Mouse (Mus musculus) macrophage (primary cell): Measurements from ENCODE around the gene Gm49354. TPM values are rescaled to one million over a fixed set of nuclear protein-coding genes. Genes with fewer than 3 reads are reported as not detected.
"Not testable (repeated sequence)": the region's sequence is repeated elsewhere in the genome, so short reads cannot be mapped to it uniquely, and the experiment has no call there.

Source experiments
- H3K27ac ChIP-seq: fragments of 350-480 bp; formaldehyde crosslinking; 2 replicates; pipeline ENCODE4 v1.9.0; 2021
- H3K36me3 ChIP-seq: fragments of 350-480 bp; formaldehyde crosslinking; 2 replicates; pipeline ENCODE4 v1.9.0; 2021; ENCODE audit errors: inconsistent target
- H3K4me3 ChIP-seq: fragments of 350-480 bp; formaldehyde crosslinking; 2 replicates; pipeline ENCODE4 v1.9.0; 2021; ENCODE audit errors: inconsistent target
- H3K79me2 ChIP-seq: fragments of 350-480 bp; formaldehyde crosslinking; 2 replicates; pipeline ENCODE4 v1.9.0; 2021; ENCODE audit errors: inconsistent target
- WGBS: methylation state at CpG from one replicate; pipeline ENCODE4 v1.1.7; 2026; ENCODE audit warnings: inconsistent platforms; ENCODE audit not compliant: missing documents; 5-methylcytosine and 5-hydroxymethylcytosine counted together
- polyA plus RNA-seq: library from polyadenylated mRNA; stranded (reverse); fragments of 250-400 nt; gene quantifications from 3 replicates; pipeline ENCODE4 v1.2.4, GENCODE M21; 2018; ENCODE audit warnings: inconsistent platforms

Gm49354 gene
- polyA plus RNA-seq, 1 experiment from 2014 or later: not detected

DNA sequence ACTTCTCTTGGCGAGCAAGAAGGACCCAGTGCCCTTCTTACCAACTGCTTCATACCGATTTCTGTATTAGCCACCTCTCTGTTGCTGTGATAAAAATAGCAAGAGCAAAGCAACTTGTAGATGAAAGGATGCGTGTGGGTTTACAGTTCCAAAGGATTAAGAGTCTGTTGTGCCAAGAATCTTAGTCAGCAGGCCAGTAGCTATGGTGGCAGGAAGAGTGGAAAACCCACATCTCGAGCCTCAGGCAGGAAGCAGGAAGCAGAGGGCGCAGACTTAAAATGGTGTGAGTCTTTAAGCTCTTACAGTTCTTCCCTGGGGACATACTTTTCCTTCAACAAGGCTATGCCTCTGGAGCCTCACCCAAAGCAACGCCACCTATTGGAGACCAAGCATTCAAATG lies 36.6 kb downstream of the Gm49354 start:
- no peaks in the 10 kb centered on the region for H3K36me3 ChIP-seq
- H3K79me2 ChIP-seq: no peaks in the 10 kb centered on the region
- H3K4me3 ChIP-seq: no peak overlapping the region
- 55% methylated on average over 5 of the region's 6 CpGs for WGBS
- no peak overlapping the region for H3K27ac ChIP-seq

GRCm38 (mm10) chr13:59741697-59742096 lies 40.3 kb downstream of the Gm49354 start:
- H3K79me2 ChIP-seq: no peaks in the 10 kb centered on the region
- no peaks in the 10 kb centered on the region for H3K36me3 ChIP-seq
- H3K27ac ChIP-seq: no peak overlapping the region
- no peak overlapping the region for H3K4me3 ChIP-seq
- WGBS: 36% methylated on average over 10 of the region's 10 CpGs

DNA sequence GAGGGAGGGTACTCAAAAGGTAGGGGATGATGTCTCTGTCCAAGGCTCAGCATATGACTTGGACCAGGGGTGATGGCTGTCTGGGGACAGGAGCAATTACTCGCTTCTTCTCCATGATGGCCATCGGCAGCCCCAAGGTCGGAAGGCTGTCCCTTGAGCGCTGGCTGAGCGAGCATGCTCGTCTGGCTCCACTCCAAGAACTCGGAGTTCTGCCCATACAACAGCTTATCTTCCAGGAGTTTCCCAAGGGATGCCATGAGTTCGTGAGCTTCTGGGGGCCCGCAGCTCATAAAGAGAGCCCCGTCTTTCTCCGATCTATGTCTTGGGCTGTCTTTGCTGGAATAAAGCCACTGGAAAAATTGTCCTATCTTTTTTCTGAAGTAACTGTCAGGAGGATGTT lies 40.9 kb downstream of the Gm49354 start:
- Histone ChIP-seq H3K79me2 (no peaks in the 10 kb centered on the region), H3K4me3 (no peak overlapping the region), H3K27ac (no peak overlapping the region), H3K36me3 (no peaks in the 10 kb centered on the region)
- 94% methylated on average over 11 of the region's 11 CpGs for WGBS

GRCm38 (mm10) chr13:59739397-59739796 lies 42.6 kb downstream of the Gm49354 start:
- H3K4me3 ChIP-seq: no peak overlapping the region

GRCm38 (mm10) chr13:59738455-59738854 lies 43.6 kb downstream of the Gm49354 start:
- Histone ChIP-seq H3K4me3 (no peak overlapping the region), H3K36me3 (no peaks in the 10 kb centered on the region), H3K27ac (no peak overlapping the region), H3K79me2 (no peaks in the 10 kb centered on the region)
- WGBS: 88% methylated on average over 2 of the region's 2 CpGs

More at GRCm38 (mm10) chr13:59739397-59739796, 42.6 kb downstream of the Gm49354 start:
- H3K79me2 ChIP-seq: no peaks in the 10 kb centered on the region
- H3K27ac ChIP-seq: no peak overlapping the region
- WGBS: 94% methylated on average over 4 of the region's 4 CpGs
- H3K36me3 ChIP-seq: no peaks in the 10 kb centered on the region

DNA sequence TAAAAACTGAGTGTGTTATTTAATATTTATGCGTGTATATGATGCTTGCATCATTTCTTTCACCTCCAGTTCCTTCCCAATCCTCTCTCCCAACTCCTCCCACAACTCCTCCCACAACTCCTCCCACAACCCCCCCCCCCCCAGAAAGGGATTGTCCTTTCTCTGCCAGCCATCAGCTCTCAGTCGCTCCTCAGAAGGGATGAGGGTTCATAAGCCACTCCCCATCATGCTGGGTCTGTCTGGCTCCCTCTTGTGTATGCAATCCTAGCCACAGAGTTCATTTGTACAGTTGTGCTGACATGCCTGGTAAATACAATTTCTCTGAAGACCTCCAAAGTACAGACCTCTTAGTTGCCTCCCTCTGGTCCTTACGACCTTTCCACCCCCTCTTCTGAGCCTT lies 46.9 kb downstream of the Gm49354 start:
- 43% methylated on average over 2 of the region's 3 CpGs for WGBS
- H3K36me3 ChIP-seq: no peaks in the 10 kb centered on the region
- no peaks in the 10 kb centered on the region for H3K79me2 ChIP-seq
- H3K4me3 ChIP-seq: no peak overlapping the region
- no peak overlapping the region for H3K27ac ChIP-seq

- H3K36me3 ChIP-seq, H3K4me3 ChIP-seq, H3K27ac ChIP-seq, H3K79me2 ChIP-seq: not testable (repeated sequence)
- WGBS: 41% methylated on average over 5 of the region's 6 CpGs
These were observed 47.7 kb downstream of the Gm49354 start for GRCm38 (mm10) chr13:59734347-59734746.

GRCm38 (mm10) chr13:59733936-59734335 lies 48.1 kb downstream of the Gm49354 start:
- no peaks in the 10 kb centered on the region for H3K79me2 ChIP-seq
- H3K27ac ChIP-seq: no peak overlapping the region
- no peaks in the 10 kb centered on the region for H3K36me3 ChIP-seq
- 100% methylated on average over 2 of the region's 4 CpGs for WGBS
- no peak overlapping the region for H3K4me3 ChIP-seq

DNA sequence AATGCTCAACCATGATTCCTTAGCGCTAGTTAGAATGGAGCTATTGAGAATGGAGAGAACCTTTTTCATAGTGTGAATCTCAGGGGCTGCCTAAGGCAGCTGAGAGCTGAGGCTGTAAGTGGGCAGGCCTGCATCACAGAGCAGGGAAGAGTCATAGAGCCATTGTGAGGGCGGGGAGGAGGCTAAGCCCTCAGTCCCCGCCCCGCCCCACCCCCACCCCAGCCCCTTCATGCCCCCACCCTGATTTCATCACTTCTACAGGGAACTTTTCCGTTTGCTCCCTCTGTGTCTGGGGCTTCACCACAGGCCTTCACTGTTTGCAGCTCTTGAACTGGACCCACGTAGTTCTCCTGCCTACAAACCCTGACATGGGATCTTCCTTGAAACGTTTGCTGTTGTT lies 50.4 kb downstream of the Gm49354 start, which contains the start of gene Spata31d1d:
Gene Spata31d1d (minus strand): TSS at position 101 of the 400 bp plus-strand sequence.
- WGBS: 73% methylated on average over 4 of the region's 7 CpGs
- Histone ChIP-seq H3K27ac (no peak within 1 kb of the TSS), H3K4me3 (no peak within 1 kb of the TSS), H3K79me2 (no peaks in the 10 kb centered on the region), H3K36me3 (no peaks in the 10 kb centered on the region)

- 27% methylated on average over 7 of the region's 7 CpGs for WGBS
- Histone ChIP-seq H3K79me2 (no peaks in the 10 kb centered on the region), H3K27ac (no peak overlapping the region), H3K4me3 (no peak overlapping the region), H3K36me3 (no peaks in the 10 kb centered on the region)
These were observed 53.5 kb downstream of the Gm49354 start for GRCm38 (mm10) chr13:59728378-59729093.

- WGBS: 54% methylated on average over 29 of the region's 29 CpGs
- no peaks in the 10 kb centered on the region for H3K36me3 ChIP-seq
- H3K4me3 ChIP-seq: no peak overlapping the region
- H3K79me2 ChIP-seq: no peaks in the 10 kb centered on the region
- H3K27ac ChIP-seq: no peak overlapping the region
These were observed 55.7 kb downstream of the Gm49354 start for GRCm38 (mm10) chr13:59726139-59726867.

- H3K27ac ChIP-seq, H3K79me2 ChIP-seq, H3K36me3 ChIP-seq, H3K4me3 ChIP-seq: not testable (repeated sequence)
- WGBS: 73% methylated on average over 1 of the region's 1 CpGs
These were observed 60.0 kb downstream of the Gm49354 start for GRCm38 (mm10) chr13:59722089-59722488.

DNA sequence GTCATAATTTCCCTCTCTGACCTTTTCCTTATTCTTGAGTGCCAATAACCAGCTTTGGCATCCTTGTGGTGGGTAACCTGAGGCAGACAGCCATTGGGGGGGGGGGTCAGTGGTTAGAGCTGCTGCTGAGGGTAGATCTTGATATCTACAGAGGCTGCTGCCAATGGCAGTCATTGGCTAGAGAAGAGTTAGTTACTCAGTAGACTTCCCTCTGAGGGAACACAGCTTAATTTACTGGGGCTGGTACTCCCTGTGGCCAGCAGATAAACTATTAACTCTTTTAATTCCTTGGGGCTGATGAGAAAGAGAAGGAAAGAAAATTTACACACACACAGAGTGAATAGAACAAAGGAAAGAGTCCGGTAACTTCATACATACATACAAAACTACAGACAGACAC lies 62.6 kb downstream of the Gm49354 start:
- no peaks in the 10 kb centered on the region for H3K79me2 ChIP-seq
- 78% methylated on average over 1 of the region's 1 CpGs for WGBS

DNA sequence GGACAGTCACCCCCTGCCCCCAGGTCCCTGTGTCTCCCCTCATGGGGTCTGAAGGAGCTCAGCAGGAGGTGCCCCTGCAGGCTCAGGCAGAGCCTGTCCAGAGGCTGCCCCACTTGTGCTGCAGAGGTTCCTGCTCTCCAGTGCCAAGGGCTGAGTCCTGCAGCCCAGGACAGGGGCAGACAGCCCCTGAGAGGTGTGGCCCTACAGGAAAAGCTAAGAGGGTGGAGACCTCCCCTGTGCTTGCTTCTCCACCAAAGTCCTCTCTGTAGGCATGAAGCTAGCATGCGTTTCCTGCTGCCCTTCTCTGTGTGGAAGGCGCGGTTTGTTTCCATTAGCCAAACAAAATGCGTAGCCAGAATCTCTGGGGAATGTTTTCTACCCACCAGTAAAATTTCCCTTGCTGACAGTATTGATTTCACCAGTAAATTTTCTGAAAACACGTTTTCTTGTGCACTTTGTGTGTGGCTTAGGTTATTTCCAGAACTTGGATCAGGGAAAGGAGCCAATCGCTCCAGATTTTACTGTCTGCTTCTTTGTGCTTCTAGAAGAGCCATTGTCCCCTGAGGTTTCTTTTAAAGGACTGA lies 63.1 kb downstream of the Gm49354 start:
- H3K4me3 ChIP-seq, H3K27ac ChIP-seq, H3K36me3 ChIP-seq, H3K79me2 ChIP-seq: not testable (repeated sequence)
- 16% methylated on average over 6 of the region's 6 CpGs for WGBS

More for the DNA sequence above, 62.6 kb downstream of the Gm49354 start:
- Histone ChIP-seq H3K4me3 (no peak overlapping the region), H3K36me3 (no peaks in the 10 kb centered on the region), H3K27ac (no peak overlapping the region)

DNA sequence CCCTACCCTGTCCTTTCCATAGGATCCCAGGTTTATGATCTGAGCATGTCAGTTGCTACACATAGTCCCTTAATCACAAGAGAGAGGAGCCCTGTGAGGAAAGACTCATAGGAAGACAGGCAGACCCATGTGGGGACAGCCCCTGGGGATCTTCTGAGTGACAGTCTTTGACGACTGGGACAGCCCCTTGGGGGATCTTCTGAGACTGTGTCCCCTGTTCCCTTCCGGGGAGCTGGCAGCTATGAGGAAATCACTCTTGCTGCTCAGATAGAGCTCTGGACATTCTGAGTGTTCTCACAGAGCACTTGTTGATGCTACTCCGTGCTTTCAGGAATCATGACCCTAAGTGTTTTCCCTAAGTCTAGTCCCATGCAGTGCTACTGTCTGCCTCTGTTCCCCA lies 68.3 kb downstream of the Gm49354 start:
- no peaks in the 10 kb centered on the region for H3K79me2 ChIP-seq
- WGBS: 63% methylated on average over 3 of the region's 3 CpGs

More for the DNA sequence above, 68.3 kb downstream of the Gm49354 start:
- Histone ChIP-seq H3K4me3 (no peak overlapping the region), H3K27ac (no peak overlapping the region), H3K36me3 (no peaks in the 10 kb centered on the region)
